Mouse (Mus musculus) midbrain, embryonic 14.5 days (tissue): ENCODE data around the gene Gm49369. TPM values are rescaled to one million over a fixed set of nuclear protein-coding genes. Genes with fewer than 3 reads are reported as not detected.
A peak's percentile ranks its signal among the peaks of the same experiment; 100 is the strongest.

ENCODE experiments used
- ATAC-seq: fragments of 200-750 bp; cut with Nextera tagmentation; 2 replicates; pipeline ENCODE4 v1.8.0; 2017; ENCODE audit warnings: moderate number of reproducible peaks, moderate library complexity; ENCODE audit not compliant: low FRiP score, low TSS enrichment
- DNase-seq: peaks from one replicate; pipeline ENCODE4 v3.0.0-alpha.2; 2015
- H3K27ac ChIP-seq: fragments of 300-500 bp; sonication (generic); replicated peaks from 2 replicates; pipeline ENCODE4 v1.5.1; 2014; ENCODE audit warnings: mild to moderate bottlenecking, low read depth, low read length, moderate library complexity
- H3K27me3 ChIP-seq: fragments of 300-500 bp; sonication (generic); 2 replicates; pipeline ENCODE4 v1.6.1; 2014; ENCODE audit warnings: low read length, control low read depth, mixed read lengths; ENCODE audit not compliant: control insufficient read depth, insufficient read depth
- H3K36me3 ChIP-seq: fragments of 300-500 bp; sonication (generic); 2 replicates; pipeline ENCODE4 v1.6.1; 2014; ENCODE audit warnings: low read length, control low read depth; ENCODE audit not compliant: control insufficient read depth, insufficient read depth
- H3K4me1 ChIP-seq: fragments of 300-500 bp; sonication (generic); 2 replicates; pipeline ENCODE4 v1.6.1; 2014; ENCODE audit warnings: mild to moderate bottlenecking, antibody characterized with exemption, low read length, control low read depth; ENCODE audit not compliant: control insufficient read depth, insufficient read depth
- H3K4me2 ChIP-seq: fragments of 300-500 bp; sonication (generic); 2 replicates; pipeline ENCODE4 v1.6.1; 2014; ENCODE audit warnings: mild to moderate bottlenecking, low read length, moderate library complexity
- H3K4me3 ChIP-seq: fragments of 300-500 bp; sonication (generic); replicated peaks from 2 replicates; pipeline ENCODE4 v1.5.1; 2014; ENCODE audit warnings: low read depth, low read length
- H3K9ac ChIP-seq: fragments of 300-500 bp; sonication (generic); replicated peaks from 2 replicates; pipeline ENCODE4 v1.6.1; 2014; ENCODE audit warnings: mild to moderate bottlenecking, low read length, moderate library complexity
- H3K9me3 ChIP-seq: fragments of 300-500 bp; sonication (generic); 2 replicates; pipeline ENCODE4 v1.6.1; 2016; ENCODE audit warnings: low read length, control low read depth, mixed read lengths; ENCODE audit not compliant: control insufficient read depth
- WGBS: fragments of 180-500 bp; shearing (Covaris S2); extraction: QIAGEN DNeasy Blood & Tissue Kit; methylation state at CpG from one replicate; pipeline ENCODE4 v1.1.7; 2014; 5-methylcytosine and 5-hydroxymethylcytosine counted together
- polyA plus RNA-seq: library from polyadenylated mRNA; unstranded; fragments of >200 nt; fragmentation: Nextera tagmentation; extraction: Ambion mirVana; gene quantifications from 2 replicates; pipeline ENCODE4 v1.2.1, GENCODE M21; 2014

Gm49369 gene
- polyA plus RNA-seq, 1 experiment from 2014 or later: 1.8 TPM

GRCm38 (mm10) chr7:142389961-142390650 is 7.6 kb upstream of the Gm49369 start:
- Histone ChIP-seq H3K4me3 (no peak overlapping the region), H3K36me3 (peaks cover 5% of the 10 kb centered on the region; the same call in 1 of the 2 replicates), H3K27me3 (no peaks in the 10 kb centered on the region), H3K4me2 (no peak overlapping the region), H3K27ac (no peak overlapping the region), H3K9me3 (no peaks in the 10 kb centered on the region), H3K4me1 (peaks cover 9% of the 10 kb centered on the region), H3K9ac (no peak overlapping the region)
- 90% methylated on average over 3 of the region's 3 CpGs for WGBS
- ATAC-seq (no peak), DNase-seq (no peak)

- DNase-seq (no peak), ATAC-seq (no peak)
- Histone ChIP-seq H3K4me3 (no peak overlapping the region), H3K4me1 (peaks cover 9% of the 10 kb centered on the region), H3K36me3 (peaks cover 19% of the 10 kb centered on the region), H3K27ac (no peak overlapping the region), H3K4me2 (no peak overlapping the region), H3K9ac (no peak overlapping the region), H3K9me3 (no peaks in the 10 kb centered on the region), H3K27me3 (no peaks in the 10 kb centered on the region)
- 96% methylated on average over 2 of the region's 2 CpGs for WGBS
Measured at GRCm38 (mm10) chr7:142388740-142389139, 6.3 kb upstream of the Gm49369 start.

GRCm38 (mm10) chr7:142388198-142388597 is 5.7 kb upstream of the Gm49369 start:
- DNase-seq (no peak), ATAC-seq (no peak)
- 91% methylated on average over 1 of the region's 1 CpGs for WGBS
- Histone ChIP-seq H3K4me2 (peak overlapping the region; percentile 85), H3K4me1 (peaks cover 9% of the 10 kb centered on the region), H3K36me3 (peaks cover 24% of the 10 kb centered on the region), H3K9me3 (no peaks in the 10 kb centered on the region), H3K27ac (peak overlapping the region; percentile 75; the same call in 1 of the 2 replicates), H3K9ac (peak overlapping the region; percentile 86; the same call in 1 of the 2 replicates), H3K4me3 (peak overlapping the region; percentile 90), H3K27me3 (no peaks in the 10 kb centered on the region)

- Histone ChIP-seq H3K27ac (peak within 1 kb of the TSS; percentile 75), H3K4me3 (peak within 1 kb of the TSS; percentile 90), H3K27me3 (no peaks in the 10 kb centered on the region), H3K4me2 (peak within 1 kb of the TSS; percentile 85), H3K9ac (peak within 1 kb of the TSS; percentile 86), H3K36me3 (peaks cover 30% of the 10 kb centered on the region), H3K9me3 (no peaks in the 10 kb centered on the region), H3K4me1 (peaks cover 9% of the 10 kb centered on the region)
- peak; percentile 98 for ATAC-seq
- WGBS: under 1% methylated on average over 54 of the region's 55 CpGs
- DNase-seq: peak; percentile 98
Measured at GRCm38 (mm10) chr7:142387419-142388148, 5.1 kb upstream of the Gm49369 start, which contains the start of gene Ctsd. TSS of gene Ctsd (minus strand) at chr7:142388038.

GRCm38 (mm10) chr7:142386621-142387201 is 4.2 kb upstream of the Gm49369 start:
- H3K9me3 ChIP-seq: no peaks in the 10 kb centered on the region
- peak overlapping the region; percentile 85 for H3K4me2 ChIP-seq
- ATAC-seq (no peak), DNase-seq (no peak)
- 64% methylated on average over 6 of the region's 6 CpGs for WGBS
- H3K9ac ChIP-seq: peak overlapping the region; percentile 86
- peak overlapping the region; percentile 90 for H3K4me3 ChIP-seq
- H3K27me3 ChIP-seq: no peaks in the 10 kb centered on the region
- H3K4me1 ChIP-seq: peaks cover 9% of the 10 kb centered on the region
- peaks cover 39% of the 10 kb centered on the region for H3K36me3 ChIP-seq
- H3K27ac ChIP-seq: no peak overlapping the region

- Histone ChIP-seq H3K27me3 (no peaks in the 10 kb centered on the region), H3K4me3 (no peak overlapping the region), H3K9me3 (no peaks in the 10 kb centered on the region), H3K9ac (0 out of 2 replicates have a peak overlapping the region, but pooled peaks have one; percentile 16), H3K36me3 (peaks cover 47% of the 10 kb centered on the region), H3K4me1 (peaks cover 9% of the 10 kb centered on the region), H3K27ac (no peak overlapping the region), H3K4me2 (peak overlapping the region; percentile 85)
- 95% methylated on average over 3 of the region's 3 CpGs for WGBS
- no peak for DNase-seq
- no peak for ATAC-seq
Measured at GRCm38 (mm10) chr7:142385742-142386403, 3.4 kb upstream of the Gm49369 start.

- Histone ChIP-seq H3K36me3 (peaks cover 63% of the 10 kb centered on the region), H3K9ac (no peak overlapping the region), H3K4me2 (no peak overlapping the region), H3K4me1 (peaks cover 9% of the 10 kb centered on the region), H3K4me3 (no peak overlapping the region), H3K9me3 (no peaks in the 10 kb centered on the region), H3K27me3 (no peaks in the 10 kb centered on the region), H3K27ac (no peak overlapping the region)
- WGBS: 95% methylated on average over 10 of the region's 10 CpGs
- ATAC-seq (no peak), DNase-seq (no peak)
Measured at GRCm38 (mm10) chr7:142384306-142384705, 1.8 kb upstream of the Gm49369 start.

GRCm38 (mm10) chr7:142381175-142381574 is 1.3 kb downstream of the Gm49369 start:
- Histone ChIP-seq H3K4me2 (no peak overlapping the region), H3K9me3 (no peaks in the 10 kb centered on the region), H3K4me1 (no peaks in the 10 kb centered on the region), H3K36me3 (peaks cover 94% of the 10 kb centered on the region), H3K27me3 (no peaks in the 10 kb centered on the region), H3K9ac (no peak overlapping the region), H3K4me3 (no peak overlapping the region), H3K27ac (no peak overlapping the region)
- ATAC-seq: no peak
- no peak for DNase-seq
- WGBS: 94% methylated on average over 4 of the region's 4 CpGs
